Mouse (Mus musculus) testis, adult 2 months (tissue): Measurements from ENCODE around the gene Pnkd.

Experiments
- CTCF ChIP-seq: fragments of 200-500 bp; IDR thresholded peaks from 2 replicates; pipeline ENCODE4 v1.5.1; 2012; ENCODE audit warnings: low read depth, mild to moderate bottlenecking, inconsistent platforms, low read length, moderate library complexity; ENCODE audit not compliant: control insufficient read depth, insufficient read depth, insufficient replicate concordance
- POLR2A ChIP-seq: fragments of 200-500 bp; IDR thresholded peaks from 2 replicates; pipeline ENCODE4 v1.6.1; 2012; ENCODE audit warnings: low read depth, mild to moderate bottlenecking, inconsistent platforms, low read length, moderate library complexity; ENCODE audit not compliant: control insufficient read depth

- TF ChIP-seq CTCF (no peak), POLR2A (no peak)
Observed at GRCm38 (mm10) chr1:74295456-74296171, 10.9 kb downstream of the Pnkd start.
